Mouse (Mus musculus) bone marrow, adult 2 months (tissue): Measurements from ENCODE around the gene Sh3glb2.

ENCODE experiments used
- CTCF ChIP-seq: fragments of 200-500 bp; IDR thresholded peaks from 2 replicates; pipeline ENCODE4 v1.5.1; 2011; ENCODE audit warnings: low read length, control low read depth; ENCODE audit not compliant: control insufficient read depth, insufficient read depth
- POLR2A ChIP-seq: fragments of 200-500 bp; IDR thresholded peaks from 2 replicates; pipeline ENCODE4 v1.6.1; 2011; ENCODE audit warnings: low read depth, mild to moderate bottlenecking, control low read depth, low read length, borderline replicate concordance; ENCODE audit not compliant: control insufficient read depth

GRCm38 (mm10) chr2:30384814-30385213 is 25.7 kb upstream of the Sh3glb2 start:
- TF ChIP-seq CTCF (no peak), POLR2A (no peak)
